Mouse (Mus musculus) spleen, postnatal 36 days (tissue): ENCODE measurements around the gene Sec14l5.

Source experiments
- DNase-seq, 2 experiments: peaks; one replicate each; pipeline ENCODE4 v3.0.0; 2022; ENCODE audit warnings: low spot score in 2 of 2, mixed read lengths in 1 of 2

Sec14l5 gene

DNA sequence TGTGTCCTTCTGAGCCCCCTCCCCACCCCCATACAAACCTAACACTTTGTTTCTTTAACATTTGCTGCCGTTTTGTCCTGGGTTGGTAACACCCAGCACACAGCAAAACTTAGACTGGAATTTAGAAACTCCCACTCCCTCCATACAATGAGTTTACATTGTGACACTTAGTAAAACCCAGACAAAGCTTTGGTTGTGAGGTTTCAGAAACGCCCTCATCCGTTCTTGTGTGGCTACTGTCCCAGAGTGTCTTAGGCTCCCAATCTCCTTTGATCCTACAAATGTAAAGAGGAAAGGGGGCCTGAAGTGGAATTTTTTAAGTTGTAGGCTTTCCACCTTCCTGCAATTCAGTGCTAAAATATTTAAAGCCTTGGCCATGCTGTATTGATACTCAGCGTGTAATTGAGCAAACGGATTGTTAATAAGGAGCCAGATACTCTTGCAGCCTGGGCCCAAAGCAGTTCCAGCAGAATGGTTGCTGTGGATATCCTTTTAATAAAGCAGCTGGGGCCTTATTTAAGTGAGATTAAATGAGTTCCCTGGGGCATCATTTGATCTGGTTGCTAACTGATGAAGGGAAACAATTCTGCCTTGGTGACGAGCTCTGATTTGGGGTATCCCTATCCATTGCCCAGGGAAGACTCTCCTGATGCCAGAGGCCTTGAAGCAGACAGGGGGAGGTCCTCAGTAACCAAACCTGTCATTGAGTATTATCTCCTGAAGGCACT is 6.6 kb downstream of the Sec14l5 start:
- no peak for DNase-seq

DNA sequence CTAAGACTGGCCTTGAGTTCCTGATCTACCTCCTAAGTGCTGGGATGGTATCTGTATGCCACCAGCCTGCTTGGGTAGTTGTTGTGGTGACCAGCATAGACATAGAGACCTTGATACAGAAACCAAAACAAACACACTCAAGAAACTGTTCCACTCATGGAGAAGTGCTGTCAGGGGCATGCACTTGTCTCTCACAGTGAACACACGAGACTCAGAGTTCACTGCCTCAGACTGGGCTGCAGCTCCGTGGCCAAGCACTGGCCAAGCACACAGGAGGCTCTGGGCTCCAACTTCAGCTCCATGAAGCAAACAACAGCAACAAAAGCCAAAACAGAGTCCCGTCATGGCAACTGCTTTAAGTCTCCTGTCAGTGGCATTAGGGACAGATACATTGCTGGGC is 8.1 kb downstream of the Sec14l5 start:
- no peak for DNase-seq

DNA sequence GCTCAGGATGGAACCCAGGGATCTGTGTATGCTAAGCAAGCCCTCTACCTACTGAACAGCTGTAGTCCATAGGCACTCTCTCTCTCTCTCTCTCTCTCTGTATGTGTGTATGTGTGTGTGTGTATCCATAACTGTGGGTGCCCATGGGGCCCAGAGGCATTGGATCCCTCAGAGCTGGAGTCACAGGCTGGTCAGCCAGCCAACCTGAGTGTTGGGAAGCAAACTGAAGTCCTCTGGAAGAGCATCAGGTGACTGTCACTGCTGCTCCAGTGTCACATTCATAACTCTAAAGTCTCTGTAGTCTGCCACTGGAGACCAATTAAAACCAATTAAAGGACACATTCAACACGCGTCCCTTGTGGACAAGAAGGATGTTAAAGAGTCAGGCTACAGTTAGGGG is 9.6 kb downstream of the Sec14l5 start:
- no peak for DNase-seq

DNA sequence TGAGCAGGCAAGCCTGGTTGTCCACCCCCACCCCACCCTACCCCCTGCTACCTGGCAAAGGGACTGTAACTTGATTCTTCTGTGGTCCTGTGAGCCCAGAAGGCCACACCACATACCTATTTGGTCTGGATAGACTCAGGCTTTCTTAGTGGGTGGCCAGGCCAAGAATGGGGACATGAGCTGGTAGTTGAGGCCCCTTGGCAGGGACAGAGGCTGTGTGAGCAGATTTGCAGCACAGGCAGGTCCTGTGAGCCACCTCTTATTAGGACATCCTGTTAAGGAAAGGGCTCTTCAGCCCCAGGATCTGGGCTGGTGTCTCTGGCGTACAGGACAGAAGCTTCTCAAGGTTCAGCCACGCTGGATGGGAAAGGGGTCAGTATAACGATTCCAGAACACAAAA is 10.2 kb downstream of the Sec14l5 start:
- DNase-seq, result no peak

DNA sequence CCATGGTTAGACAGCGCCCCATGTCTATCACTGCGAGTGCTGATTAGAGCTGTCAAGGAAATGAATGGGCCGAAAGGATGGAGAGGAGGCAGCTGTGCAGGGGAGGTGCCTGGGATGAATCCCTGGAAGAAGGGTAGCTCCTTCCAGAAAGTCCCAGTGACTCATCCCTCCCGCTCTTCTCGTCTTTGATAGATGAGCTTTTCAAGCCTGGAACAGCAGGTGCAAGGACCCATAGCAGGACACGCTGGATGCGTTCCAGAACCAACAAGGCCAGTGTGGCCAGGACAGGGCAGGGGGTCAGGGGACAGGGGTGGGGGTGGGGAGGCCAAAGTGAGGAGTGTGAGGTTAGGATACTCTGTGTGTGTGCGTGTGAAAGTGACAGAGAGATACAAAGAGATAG is 12.3 kb downstream of the Sec14l5 start:
- DNase-seq, result no peak

DNA sequence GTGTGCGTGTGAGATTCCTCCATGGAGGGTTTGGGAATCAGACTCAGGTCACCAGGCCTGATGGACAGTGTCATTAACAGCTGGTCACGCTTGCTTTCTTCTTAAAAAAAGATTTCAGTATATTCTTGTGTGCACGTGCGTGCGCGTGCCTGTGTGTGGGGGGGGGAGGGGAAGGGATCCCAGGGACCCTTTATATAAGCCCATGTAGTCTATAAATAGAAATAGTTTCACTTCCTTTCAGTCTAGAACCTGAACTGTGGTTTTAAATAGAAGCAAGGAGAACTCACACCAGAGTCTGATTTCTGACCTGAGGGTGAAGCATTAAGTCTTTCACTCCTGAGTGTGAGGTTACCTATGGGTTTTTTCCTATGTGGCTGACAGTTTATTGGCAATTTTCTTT is 17.4 kb downstream of the Sec14l5 start:
- no peak for DNase-seq

DNA sequence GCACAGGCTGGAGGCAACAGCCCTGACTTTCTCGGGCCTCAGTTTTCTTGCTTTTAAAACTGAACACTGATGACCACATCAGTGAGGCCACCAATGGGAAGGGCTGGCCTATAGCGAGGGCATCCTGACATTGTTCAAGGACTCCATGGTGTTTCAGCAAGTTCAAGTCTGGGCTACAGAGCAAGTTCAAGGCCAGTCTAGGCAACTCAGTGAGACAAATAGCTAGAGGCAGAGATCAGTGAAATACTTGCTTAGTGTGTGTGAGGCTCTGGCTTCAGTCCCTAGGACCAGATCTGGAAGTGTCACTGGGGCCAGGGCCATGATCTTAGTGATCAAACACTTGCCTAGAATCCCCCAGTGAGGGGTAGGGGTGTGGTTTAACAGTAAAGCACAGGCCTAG is 21.1 kb downstream of the Sec14l5 start:
- DNase-seq, result no peak

DNA sequence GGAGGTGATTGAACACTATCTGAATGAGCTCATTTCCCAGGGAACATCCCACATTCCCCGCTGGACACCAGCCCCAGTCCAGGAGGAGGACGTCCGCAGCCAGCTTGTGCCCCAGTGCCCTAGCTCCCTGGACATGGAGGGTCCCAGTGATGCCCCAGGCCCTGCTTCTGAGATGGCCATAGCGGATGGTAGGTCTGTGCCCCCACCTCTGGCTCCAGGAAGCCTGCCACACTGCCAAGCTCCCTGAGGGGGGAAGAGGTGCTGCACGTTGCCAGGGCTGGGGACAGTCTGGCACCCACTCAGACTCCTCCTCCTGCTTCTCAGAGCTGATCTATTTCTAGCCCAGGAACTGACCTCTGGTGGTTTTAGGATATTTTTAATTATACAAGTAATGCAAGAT is 21.9 kb downstream of the Sec14l5 start:
- no peak for DNase-seq

DNA sequence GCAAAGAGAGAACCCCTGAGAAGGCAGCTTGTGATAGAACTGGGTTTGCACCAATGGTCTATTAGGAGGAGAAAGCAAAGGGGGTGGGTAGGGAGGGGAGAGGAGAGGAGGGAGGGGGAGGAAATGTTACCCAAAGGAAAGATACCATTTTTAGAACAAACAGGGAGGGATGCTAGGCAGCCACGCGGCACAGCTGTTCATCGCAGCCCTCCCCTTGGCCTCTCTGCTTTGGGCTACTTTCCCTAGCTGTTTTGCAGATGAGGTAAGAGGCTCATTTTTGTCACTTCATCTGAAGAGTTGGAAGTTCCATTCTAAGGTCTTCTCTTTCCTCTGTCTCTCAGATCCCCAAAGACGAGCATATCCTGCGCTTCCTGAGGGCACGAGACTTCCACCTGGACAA is 25.7 kb downstream of the Sec14l5 start:
- no peak for DNase-seq

DNA sequence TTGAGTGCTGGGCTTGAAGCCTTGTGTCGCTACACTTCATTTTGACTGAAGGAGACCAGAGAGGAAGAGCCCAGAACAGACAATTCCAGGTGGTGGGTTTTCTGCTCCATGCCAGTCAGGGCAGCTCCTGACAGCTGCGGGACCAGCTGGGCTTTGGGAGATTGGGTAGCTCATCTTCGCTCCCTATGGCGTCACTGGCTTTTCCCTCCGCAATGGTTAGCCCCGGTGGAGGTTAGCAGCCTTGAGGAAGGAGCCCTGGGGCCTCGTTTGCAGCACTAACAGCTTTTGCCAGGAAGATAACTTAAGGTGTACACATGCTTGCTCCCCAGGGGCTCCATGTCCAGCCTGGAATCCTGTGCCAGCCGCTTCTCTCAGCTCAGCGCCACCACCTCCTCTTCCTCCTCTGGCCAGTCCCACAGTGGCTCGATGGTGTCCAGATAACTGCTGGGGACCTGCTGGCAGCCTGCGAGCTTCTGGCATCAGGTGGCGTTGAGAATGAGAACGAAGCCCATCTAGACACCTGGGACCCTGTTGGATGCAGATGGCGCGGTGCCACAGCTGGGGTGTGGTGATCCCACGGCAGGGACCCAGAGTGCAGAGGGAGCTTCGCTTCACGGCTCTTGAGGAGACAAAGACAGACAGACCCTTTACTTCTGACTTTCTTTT is 36.5 kb downstream of the Sec14l5 start:
- no peak for DNase-seq

DNA sequence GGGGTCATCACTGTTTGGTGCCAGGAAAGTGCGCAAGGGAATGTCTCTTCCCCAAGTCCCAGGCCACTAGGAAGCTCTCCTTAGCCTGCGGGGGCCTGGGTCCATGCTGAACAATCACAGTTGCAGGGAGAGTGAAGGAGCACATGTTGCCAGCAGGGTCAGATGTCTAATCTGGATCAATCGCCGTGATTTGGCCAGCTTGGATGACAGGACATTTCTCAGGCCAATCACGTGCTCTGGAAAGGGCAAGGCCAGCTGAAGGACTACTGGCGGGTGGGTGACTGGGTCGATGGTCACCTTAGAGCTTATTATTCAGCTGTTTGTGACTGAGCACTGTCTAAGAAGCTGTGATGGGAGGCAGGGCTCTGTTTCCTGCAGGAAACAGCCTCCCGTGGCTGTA is 37.2 kb downstream of the Sec14l5 start:
- DNase-seq, result no peak

DNA sequence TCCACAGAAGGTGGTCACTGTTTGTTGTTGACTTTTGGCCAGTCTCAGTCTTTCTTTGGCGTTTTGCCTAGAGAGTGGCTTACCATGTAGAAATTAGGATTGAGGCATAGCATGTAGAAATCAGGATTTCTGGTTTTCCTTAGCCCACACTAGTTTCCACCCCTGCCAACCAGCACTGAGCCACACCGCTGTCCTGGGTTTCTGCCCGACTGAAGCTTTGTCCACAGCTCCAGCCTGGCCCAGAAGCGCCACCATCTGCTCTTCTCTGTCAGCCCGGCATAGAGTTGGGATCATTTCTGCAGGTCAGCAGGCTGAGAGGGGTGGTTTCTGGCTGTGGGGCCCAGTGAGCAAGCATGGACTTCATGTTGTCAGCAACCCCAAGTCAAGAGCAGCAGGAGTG is 38.0 kb downstream of the Sec14l5 start:
- no peak for DNase-seq

DNA sequence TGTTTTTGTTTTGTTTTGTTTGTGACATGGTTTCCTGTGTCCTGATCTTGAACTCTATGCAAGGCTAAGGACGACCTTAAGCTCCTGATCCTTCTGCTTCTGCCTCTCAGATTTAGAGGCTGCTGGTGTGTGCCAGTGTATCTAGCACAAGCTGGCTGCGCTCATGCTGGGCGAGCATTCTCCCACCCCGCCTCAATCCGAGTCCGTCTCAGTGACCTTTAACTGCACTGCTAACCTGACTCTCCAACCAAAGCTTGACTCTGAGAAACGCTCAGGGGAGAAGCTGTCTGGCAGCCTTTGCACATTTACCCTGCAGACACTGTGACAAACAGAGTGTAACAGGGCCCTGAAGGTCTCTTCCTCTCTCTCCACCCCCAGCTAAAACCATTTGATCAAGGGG is 38.8 kb downstream of the Sec14l5 start:
- DNase-seq, result no peak

DNA sequence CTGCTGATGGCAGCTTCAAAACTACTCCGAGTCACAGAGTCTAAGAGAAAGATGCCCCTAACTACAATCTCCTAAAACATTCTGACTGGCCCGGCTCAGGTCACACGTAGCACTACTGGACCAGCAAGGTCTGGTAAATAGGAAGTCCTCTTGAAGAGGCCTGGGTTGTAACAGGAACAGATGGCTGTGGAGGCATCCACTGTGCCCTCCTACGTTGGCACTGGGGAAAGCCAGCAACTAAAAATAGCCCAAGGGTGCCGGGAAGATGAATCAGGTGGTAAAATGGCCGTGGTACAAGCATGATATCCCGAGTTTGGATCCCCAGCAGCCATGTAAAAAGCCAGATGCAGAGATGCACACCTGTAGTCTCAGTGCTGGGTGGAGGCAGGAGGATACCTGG is 39.3 kb downstream of the Sec14l5 start:
- DNase-seq, result no peak

DNA sequence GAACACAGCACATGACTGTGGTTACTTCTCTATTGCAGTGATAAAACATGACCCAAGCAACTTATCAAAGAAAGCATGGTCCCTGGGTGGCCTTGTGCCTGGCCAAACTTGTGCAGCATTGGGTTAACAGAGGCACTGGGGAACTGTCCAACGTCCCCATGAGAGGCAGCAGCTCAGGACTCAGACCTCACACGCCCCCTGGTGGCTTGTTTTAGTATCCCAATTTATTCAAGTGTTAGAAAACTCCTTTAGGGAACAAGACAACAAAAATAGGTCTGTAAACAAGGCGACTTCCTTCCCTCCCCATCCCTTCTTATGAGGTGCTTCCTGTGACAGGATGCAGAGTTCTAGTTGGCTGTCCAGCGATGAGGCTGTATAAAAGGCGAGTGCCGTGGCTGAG is 48.2 kb downstream of the Sec14l5 start:
- peak; percentile 19 to 42 for DNase-seq

DNA sequence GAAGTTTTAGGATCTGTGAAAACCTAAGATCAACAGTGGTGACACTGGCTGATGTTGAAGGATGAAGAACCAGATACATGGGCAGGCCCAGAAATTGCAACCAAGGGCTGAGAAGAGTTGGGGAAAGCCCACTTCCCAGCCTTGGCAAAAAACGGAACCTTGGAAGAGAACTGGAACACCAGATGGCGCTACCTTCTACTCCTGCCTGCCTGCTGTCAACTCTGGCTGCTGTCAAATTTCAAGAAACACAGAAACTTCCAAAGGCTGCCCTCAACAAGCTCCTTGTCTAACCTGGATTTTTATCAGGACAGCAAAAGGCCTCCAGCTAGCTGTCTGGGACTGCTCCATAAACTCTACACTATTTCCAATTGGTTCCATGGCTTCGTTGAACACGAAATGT is 55.8 kb downstream of the Sec14l5 start:
- peak; percentile 27 to 38 for DNase-seq

DNA sequence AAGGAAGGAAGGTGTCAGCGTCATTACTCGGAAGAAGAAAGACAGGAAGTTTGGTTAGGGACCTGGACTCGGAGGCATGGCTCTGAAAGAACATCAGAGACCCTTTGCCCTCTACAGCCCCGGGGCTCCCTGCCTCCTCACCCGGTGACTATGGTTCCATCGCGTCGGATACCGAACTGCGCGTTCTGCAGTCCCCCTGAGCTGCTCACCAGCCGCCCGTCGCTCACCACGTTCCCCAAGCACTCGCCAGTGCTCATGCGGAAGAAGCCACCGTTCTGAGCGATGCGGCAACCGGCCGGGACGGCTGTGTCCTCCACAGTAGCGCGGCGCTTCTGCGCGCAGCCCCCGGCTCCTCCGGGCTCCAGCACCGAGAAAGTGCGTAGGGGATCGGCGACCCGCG is 56.3 kb downstream of the Sec14l5 start:
- DNase-seq, result peak; percentile 20 to 22

DNA sequence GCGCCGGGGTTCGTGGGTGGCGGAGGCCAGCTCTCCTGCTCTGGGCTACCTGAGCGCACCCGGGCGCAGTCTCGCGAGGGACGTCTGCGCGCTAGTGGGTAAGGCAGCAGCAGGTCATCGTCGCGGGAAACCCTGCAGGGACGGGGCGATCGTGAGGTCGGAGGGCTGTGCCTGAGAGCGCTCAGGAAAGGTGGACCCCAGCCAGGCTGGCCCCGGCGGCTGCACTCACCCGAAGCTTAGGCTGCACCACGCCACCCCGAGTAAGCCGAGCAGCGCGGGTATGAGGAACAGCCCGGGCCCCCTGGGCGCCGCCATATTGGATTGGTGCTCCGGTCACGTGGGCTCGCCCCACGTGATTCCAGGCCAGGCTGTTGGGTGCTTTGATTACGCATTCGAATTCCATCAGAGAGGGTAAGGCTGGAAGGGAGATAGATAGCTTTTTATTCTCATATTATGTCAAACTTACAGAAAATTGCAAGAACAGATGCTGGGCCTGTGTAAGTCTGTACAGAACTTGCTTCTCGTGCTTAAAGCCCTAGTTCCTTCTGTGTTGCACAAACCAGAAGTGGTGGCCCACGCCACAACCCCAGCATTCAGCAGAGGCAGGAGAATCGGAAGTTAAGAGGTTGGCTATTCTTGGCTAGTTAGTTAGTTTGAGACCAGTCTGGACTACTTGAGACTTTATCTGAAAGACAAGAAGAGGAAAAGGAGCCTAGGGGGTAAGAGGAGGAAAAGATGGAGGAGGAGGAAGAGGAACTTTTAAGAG is 56.9 kb downstream of the Sec14l5 start, which contains the start of gene Nagpa:
Gene Nagpa, minus strand, starts transcription at position 345 of the 766 bp plus-strand sequence.
- peak; percentile 70 to 76 for DNase-seq

DNA sequence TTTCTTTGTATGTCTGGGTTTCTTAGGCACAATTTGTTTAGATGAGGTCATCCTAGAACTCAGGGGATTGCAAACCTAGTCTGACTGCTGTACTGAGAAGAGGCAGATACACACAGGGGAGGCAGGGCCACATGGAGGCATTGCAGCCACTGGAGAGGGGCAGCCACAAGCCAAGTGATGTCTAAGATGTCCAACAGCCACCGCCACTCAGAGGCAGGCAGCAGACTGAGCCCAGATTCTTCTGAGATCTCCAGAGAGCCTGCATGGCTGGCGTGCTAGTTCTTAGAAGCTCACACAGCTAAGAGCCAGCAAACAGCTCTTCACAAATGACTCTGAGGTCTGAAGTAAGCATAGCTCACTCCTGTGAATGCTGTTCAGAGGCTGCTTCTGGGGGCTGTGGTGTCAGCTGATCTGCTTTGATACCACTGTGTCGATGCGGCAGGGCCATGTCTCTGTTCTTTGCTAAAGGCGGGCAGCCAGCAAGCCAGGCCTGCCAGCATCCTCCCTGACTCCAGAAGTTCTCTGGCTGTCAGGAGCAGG is 58.6 kb downstream of the Sec14l5 start:
- no peak for DNase-seq

DNA sequence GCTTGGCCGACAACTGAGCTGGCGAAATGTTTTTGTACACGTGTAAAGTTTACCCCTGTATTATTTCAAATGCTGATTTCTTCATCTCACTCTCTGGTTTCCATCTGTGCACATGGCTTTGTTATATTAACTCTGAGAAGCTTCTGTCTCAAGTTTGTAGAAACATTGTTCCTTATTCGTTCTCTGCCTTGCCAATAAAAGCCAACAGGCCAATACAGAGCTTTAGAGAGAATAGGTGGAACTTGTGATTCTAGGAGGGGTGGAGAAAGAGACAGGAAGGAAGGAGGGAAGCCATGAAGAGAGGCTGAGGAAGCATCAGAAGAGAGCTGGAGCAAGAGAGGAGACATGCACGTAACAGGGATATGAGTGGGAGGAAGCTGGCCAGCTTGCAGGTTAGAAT is 59.1 kb downstream of the Sec14l5 start:
- DNase-seq, result no peak

DNA sequence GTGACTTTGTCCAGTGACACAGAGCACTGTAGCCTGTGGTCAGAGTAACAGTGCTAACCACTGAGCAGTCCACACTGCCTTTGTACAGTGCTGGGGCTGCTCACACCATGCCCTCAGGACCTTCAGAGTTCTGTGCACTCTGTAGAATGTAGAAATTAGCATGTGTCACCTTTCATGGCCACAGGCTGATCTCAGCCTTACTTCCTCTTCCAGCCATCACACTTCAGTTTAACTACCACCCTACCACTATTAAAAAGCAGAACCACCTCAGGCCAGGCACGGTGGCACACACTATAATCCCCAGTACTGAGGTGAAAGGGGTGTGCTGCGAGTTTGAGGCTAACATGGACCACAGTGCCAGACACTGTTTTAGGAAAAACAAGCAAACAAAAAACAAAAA is 63.5 kb downstream of the Sec14l5 start:
- DNase-seq, result peak; percentile 37 to 42

DNA sequence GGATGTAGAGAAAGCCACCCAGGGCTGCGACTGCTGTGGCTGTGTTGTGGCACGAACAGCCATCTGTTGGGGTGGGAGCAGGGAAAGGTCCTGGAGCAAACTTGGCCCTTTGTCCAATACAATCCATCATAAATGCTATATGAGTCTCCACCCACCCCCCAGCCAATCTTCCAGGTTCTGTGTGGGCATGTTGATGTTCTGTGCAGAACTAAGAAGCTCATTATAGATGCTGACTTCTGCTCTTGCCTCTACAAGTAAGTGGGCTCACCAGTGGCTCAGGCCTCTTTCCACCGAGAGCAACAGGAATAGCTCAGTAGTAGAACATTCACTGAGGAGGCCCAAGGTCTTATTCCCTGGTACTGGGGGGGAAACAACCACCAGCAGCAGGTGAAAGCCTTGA is 65.2 kb downstream of the Sec14l5 start:
- DNase-seq, result no peak

DNA sequence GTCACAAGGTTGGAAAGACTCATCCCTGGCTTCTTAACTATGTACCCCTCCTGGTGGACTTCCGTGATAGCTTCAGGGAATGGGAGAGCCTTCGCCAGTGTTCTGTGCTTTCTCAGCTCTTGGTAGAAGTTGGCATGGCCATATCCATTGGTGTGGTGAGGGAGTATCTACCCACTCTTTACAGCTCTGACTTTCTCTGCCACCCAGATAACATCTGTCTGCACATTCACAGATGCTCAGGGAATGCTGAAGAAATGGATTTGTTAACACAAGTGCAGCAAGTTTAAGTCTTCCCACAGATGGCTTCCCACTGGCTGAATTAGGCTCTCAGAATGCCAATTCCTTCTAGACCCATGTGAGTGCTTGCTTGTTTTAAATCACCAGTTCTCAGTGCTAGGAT is 67.2 kb downstream of the Sec14l5 start:
- no peak for DNase-seq
